Mouse (Mus musculus) T-cell, adult 2 months (primary cell): ENCODE data around the gene Thsd7b.

Source experiments
- DNase-seq: peaks from one replicate; pipeline ENCODE4 v3.0.0; 2022; ENCODE audit warnings: low spot score

Thsd7b gene

GRCm38 (mm10) chr1:129526967-129527366 lies 253.9 kb downstream of the Thsd7b start:
- DNase-seq: no peak

DNA sequence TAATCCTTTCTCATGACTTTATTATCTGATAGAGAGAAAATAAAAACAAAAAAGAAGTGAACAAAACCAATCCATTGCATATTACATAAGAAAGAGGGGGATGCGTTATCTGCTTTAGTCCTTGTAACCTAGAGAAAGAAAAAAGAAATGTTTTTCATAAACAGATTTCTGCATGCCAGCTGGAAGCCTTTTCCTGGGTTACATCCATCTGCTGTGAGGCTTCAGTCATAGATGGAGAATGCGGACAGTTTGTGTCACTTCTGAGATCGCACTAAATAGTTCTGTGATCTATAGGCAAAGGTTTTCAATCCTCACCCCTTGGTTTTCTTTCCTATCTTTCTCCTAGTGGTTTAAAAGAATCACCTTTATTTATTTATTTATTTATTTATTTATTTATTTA lies 259.1 kb downstream of the Thsd7b start:
- no peak for DNase-seq

- DNase-seq: no peak
Observed at GRCm38 (mm10) chr1:129538508-129538907, 265.4 kb downstream of the Thsd7b start.

GRCm38 (mm10) chr1:129538970-129539369 lies 265.9 kb downstream of the Thsd7b start:
- DNase-seq: no peak

DNA sequence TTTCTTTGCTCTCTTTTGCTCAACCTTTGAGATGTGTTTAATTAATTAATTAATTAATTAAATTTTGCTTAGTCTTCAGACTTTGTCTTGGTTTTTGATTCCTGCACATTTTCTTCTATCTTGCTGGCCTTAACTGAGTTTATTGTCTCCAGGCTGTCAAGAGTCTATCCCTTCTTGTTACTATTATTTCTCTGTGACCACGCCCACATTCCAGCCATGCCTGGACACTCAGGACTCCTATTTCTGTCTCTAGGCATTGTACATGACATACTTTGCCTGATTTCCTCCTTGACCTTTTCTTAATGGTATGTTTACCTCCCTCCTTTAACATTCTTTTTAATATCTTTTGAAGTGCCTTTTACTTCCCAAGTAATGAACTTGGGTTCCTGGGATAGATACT lies 267.6 kb downstream of the Thsd7b start:
- no peak for DNase-seq

DNA sequence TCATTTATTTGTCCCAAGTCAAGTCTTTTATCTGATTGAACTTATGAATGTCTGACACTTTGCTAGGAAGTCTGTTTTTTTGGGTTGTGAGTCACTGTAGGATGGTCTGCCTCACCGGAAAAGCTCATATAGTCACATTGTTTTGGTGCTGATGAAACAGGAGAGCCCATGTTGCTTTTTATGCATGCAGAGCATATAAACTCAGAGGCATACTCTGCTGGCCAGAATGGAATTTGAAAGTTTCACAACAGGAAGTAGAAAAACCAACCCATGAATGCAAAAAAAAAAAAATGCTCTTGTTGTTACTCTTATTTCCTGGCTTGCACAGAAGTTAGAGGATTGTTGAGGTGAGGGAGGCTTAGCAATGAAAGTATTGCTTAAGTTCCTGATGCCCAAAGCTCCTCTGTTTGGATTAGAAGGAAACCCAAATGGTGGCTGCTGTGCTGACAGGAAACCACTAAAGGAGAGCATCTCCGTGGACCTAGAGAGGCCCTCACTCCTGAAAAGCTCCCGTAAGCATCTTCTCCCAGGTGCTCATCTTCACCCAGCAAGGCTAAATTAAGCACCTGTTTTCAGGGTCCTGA lies 269.6 kb downstream of the Thsd7b start:
- no peak for DNase-seq

DNA sequence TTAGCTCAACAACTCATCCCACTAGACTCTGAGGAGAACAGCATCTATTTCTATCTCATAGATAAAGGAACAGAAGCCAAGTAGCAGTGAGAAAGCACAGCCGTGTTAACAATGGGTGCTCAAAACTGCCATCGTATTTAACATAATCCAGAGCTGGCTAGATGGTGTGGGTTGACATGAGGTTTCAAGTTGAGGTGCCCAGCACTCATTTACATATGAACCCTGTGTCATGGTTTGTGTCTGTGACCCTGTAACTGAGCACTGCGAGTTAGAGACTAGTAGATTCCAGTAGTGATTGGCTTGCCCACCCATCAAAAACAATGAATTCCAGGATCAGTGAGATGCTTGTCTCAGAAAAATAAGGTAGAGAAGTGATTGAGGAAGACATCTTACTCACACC lies 270.1 kb downstream of the Thsd7b start:
- no peak for DNase-seq

- DNase-seq: no peak
Observed at GRCm38 (mm10) chr1:129558054-129558453, 285.0 kb downstream of the Thsd7b start.

- DNase-seq: no peak
Observed at GRCm38 (mm10) chr1:129559137-129559536, 286.0 kb downstream of the Thsd7b start.

GRCm38 (mm10) chr1:129559812-129560211 lies 286.7 kb downstream of the Thsd7b start:
- DNase-seq: no peak

- DNase-seq: no peak
Observed at GRCm38 (mm10) chr1:129562707-129563106, 289.6 kb downstream of the Thsd7b start.

DNA sequence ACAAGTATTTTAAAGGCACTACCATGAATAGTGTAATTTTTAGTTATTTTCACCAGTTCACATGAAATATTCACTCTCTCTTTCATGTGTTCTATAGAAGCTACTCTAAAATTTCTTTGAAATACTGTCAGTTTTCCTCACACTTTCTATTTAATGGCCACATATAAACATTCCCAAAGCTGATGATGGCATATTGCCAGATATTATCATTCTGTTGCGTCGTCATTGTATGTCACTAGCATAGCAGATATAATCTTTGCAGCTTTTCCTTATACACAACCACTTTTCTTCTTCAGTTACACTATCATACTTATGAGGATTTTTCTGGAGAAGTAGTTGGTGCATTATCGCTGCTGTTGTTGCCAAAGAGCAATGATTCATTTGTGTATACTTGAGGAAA lies 297.4 kb downstream of the Thsd7b start:
- DNase-seq: no peak

- no peak for DNase-seq
Observed at GRCm38 (mm10) chr1:129579955-129580354, 306.9 kb downstream of the Thsd7b start.

DNA sequence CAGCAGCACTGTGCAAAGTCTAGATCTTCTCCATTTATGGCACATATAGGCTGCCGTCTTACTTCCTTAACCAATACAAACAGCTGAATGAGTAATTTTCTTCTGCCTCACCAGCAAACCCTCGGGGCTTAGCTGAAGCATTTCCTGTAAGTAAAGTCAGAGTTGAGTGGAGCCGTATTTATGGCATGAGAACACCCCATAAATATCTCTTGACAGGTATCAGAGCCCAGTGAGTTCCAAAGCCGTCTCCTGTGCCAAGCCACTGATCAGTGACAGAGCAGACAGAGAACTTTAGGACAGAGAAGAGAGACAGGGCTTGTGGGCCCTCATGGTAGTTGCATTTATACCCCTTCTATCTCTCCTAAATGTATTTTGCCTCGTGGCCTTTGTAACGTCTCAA lies 313.5 kb downstream of the Thsd7b start:
- no peak for DNase-seq

- DNase-seq: no peak
Observed at GRCm38 (mm10) chr1:129589366-129590002, 316.4 kb downstream of the Thsd7b start.

DNA sequence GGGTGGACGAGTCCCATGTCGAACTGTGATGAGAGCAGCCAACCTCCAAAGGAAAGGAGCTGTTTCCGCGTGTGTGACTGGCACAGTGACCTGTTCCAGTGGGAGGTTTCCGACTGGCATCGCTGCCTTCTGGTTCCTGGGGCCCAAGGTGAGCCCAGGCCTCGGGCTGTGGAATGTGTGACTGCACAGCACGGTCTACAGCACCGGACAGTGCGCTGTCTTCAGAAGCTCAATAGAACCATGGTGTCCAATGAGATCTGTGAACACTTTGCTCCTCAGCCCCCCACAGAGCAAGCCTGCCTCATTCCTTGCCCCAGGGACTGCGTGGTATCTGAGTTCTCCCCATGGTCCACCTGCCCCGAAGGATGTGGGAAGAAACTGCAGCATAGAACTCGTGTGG lies 322.3 kb downstream of the Thsd7b start:
- no peak for DNase-seq

DNA sequence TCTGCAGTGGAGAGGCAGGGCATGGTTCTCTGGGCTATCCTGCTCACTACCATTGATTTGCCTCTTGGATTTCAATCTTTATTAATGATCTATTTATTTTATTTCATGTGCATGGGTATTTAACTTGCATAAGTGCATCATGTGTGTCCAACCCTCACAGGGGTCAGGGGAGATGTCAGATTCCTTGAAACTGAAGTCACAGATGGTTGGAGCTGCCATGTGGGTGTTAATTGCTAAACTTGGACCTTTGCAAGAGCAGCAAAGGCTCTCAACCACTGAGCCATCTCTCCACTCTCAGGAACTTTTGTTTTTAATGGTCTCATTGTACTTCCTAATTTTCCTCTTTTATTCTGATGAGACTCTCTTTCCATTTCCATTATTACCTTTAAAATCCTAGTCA lies 327.8 kb downstream of the Thsd7b start:
- no peak for DNase-seq

DNA sequence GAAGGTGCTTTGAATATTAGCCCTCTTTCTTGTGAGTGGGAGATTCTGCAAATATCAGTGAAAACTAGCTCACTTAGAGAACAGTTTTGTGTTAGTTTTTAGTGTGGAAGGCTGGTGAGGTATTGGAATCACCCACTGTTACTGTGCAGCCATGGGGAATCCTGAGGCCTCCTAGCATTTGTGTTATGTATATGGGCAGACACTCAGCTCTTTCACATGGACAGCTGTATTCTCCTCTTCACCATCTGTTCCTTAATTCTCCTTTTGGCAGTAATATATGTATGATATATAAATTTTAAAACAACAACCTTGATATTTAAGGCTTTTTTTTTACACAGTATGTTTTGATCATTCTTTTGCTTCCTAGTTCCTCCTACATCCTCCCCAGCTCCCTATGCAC lies 329.2 kb downstream of the Thsd7b start:
- no peak for DNase-seq

GRCm38 (mm10) chr1:129608395-129608794 lies 335.3 kb downstream of the Thsd7b start:
- DNase-seq: no peak

- DNase-seq: peak; percentile 3
Observed at GRCm38 (mm10) chr1:129616080-129616479, 343.0 kb downstream of the Thsd7b start.

DNA sequence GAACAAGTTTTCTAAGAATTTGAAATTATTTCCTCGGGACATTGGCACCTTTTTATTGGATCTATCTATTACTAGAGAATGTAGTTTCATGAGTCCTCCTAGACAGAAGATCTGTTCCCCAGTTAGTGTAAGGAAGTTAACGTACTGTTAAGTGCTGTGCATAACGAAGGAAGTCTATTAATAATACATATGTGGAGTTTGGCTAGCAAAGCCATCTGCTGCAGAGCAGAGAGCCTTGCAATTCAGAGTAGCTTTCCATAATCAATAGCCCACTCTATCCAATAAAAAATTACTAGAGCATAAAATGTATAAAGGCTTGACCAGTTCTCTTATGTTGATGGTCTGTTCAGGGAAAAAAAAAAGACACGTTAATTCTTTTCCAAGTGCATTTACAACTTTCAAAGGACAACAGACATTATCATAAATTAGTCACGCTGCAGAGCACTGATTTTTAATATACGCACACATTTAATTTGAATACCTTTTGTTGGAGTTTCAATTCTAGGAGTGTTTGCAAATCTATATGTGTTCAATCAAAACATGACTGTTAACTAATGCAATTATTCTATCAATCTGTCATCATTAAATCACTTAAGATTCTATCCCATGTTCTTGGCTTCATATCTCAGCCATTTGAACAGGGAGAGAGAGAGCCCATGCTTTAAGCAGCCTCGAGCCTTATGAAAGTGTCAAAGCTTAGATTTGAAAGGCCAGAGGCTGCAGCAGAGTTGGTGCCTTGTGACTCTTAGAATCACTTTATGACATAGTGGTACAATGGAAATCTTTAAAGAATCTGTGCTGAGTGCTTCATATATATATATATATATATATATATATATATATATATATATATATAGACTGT lies 346.6 kb downstream of the Thsd7b start:
- no peak for DNase-seq

GRCm38 (mm10) chr1:129624519-129624918 lies 351.4 kb downstream of the Thsd7b start:
- DNase-seq: no peak

DNA sequence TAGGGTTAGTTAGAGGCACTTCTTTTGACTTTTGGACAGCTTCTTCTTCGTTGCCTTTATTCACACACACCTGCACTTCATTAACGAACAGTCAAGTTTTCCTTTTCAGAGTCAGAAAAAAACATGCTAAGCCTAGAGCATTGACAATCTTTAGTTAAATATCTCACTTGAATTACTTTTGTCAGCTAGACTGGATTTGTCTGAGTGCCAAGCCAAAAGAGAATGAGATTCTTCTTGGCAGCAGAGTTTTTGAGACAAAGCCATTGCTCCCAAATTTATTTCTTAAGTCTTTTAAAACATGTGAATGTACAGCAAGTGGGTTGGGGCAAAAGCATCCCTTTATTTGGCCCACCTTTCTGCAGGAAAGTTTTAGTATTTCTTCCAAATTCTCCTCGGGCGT lies 362.0 kb downstream of the Thsd7b start:
- DNase-seq: no peak
